Mouse (Mus musculus) stomach, postnatal 0 days (tissue): Measurements from ENCODE around the gene Duoxa1. TPM values are rescaled to one million over a fixed set of nuclear protein-coding genes. Genes with fewer than 3 reads are reported as not detected.
"Not testable (repeated sequence)": the region's sequence is repeated elsewhere in the genome, so short reads cannot be mapped to it uniquely, and the experiment has no call there.

Experiments used
- ATAC-seq: fragments of 200-750 bp; cut with Nextera tagmentation; 2 replicates; pipeline ENCODE4 v1.8.0; 2017; ENCODE audit not compliant: low FRiP score, low TSS enrichment
- DNase-seq: peaks from one replicate; pipeline ENCODE4 v3.0.0-alpha.2; 2016; ENCODE audit warnings: low spot score
- H3K27ac ChIP-seq: fragments of 300-500 bp; sonication (generic); replicated peaks from 2 replicates; pipeline ENCODE4 v1.5.1; 2014; ENCODE audit warnings: mild to moderate bottlenecking, control low read depth
- H3K27me3 ChIP-seq: fragments of 300-500 bp; sonication (generic); 2 replicates; pipeline ENCODE4 v1.6.1; 2014; ENCODE audit warnings: low read length; ENCODE audit not compliant: control insufficient read depth, insufficient read depth
- H3K36me3 ChIP-seq: fragments of 300-500 bp; sonication (generic); 2 replicates; pipeline ENCODE4 v1.6.1; 2014; ENCODE audit warnings: low read length, mixed read lengths; ENCODE audit not compliant: control insufficient read depth, insufficient read depth
- H3K4me1 ChIP-seq: fragments of 300-500 bp; sonication (generic); replicated peaks from 2 replicates; pipeline ENCODE4 v1.6.1; 2014; ENCODE audit warnings: antibody characterized with exemption; ENCODE audit not compliant: control insufficient read depth, insufficient read depth
- H3K4me2 ChIP-seq: fragments of 300-500 bp; sonication (generic); replicated peaks from 2 replicates; pipeline ENCODE4 v1.6.1; 2014; ENCODE audit warnings: low read depth, mild to moderate bottlenecking, control low read depth, moderate library complexity
- H3K4me3 ChIP-seq: fragments of 300-500 bp; sonication (generic); 2 replicates; pipeline ENCODE4 v1.5.1; 2014; ENCODE audit warnings: low read depth, low read length, control low read depth
- H3K9ac ChIP-seq: fragments of 300-500 bp; sonication (generic); 2 replicates; pipeline ENCODE4 v1.6.1; 2014; ENCODE audit warnings: mild to moderate bottlenecking, low read length, control low read depth, mixed read lengths
- H3K9me3 ChIP-seq: fragments of 300-500 bp; sonication (generic); 2 replicates; pipeline ENCODE4 v1.6.1; 2016; ENCODE audit warnings: low read length; ENCODE audit not compliant: control insufficient read depth
- CTCF ChIP-seq: IDR thresholded peaks from 2 replicates; pipeline ENCODE4 v1.5.1; 2016; ENCODE audit warnings: antibody characterized with exemption, low read depth, mild to moderate bottlenecking, moderate library complexity
- EP300 ChIP-seq: optimal IDR thresholded peaks from 2 replicates; pipeline ENCODE3; 2016; ENCODE audit warnings: antibody characterized with exemption
- WGBS: fragments of 180-500 bp; shearing (Covaris S2); extraction: QIAGEN DNeasy Blood & Tissue Kit; methylation state at CpG from one replicate; pipeline ENCODE4 v1.1.7; 2014; 5-methylcytosine and 5-hydroxymethylcytosine counted together
- polyA plus RNA-seq: library from polyadenylated mRNA; unstranded; fragments of >200 nt; fragmentation: Nextera tagmentation; extraction: Ambion mirVana; gene quantifications from 2 replicates; pipeline ENCODE4 v1.2.1, GENCODE M21; 2015

Gene Duoxa1
- polyA plus RNA-seq, 1 experiment from 2014 or later: 17.3 TPM

DNA sequence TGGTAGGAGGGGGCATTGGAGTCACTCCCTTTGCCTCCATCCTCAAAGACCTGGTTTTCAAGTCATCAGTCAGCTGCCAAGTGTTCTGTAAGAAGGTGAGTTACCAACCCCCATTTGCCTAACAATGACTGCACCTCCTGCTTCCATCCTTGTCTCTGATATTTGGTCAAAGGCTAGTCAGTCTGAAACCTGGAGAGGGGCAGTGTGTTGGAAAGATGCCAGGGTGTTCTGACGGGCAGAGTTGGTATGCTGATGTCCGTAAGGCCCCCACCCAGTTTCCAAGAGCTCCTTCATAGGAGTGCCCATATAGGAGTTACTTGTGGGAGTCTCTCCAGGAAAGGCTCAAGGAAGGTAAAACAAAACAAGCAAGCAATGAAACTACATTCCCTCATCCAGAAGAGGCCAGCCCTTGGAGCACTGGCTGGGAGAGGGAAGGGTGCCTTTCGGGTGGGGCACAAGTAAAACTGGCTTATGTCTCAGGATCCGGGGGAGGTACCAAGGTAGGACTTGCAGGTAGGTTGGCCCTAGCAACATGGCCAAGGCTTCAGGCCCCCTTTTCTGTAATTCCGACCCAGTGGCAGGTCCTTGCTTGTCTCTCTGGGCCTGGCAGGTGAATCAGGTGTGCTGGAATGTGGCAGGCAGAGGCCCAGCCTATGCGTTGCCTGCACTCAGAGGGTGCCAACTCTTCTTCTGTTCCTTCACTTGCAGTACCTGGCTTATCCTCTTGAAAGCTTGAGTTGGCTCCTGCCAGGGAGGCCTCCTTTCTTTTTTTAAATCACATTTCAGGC lies 31.8 kb upstream of the Duoxa1 start:
- TF ChIP-seq CTCF: peak; percentile 48
- TF ChIP-seq EP300: peak; percentile 73
- peak overlapping the region; percentile 75 for H3K27ac ChIP-seq
- 0 out of 2 replicates have a peak, but pooled peaks cover 2% of the 10 kb centered on the region for H3K4me1 ChIP-seq
- no peak overlapping the region for H3K4me3 ChIP-seq
- peak; percentile 55 for ATAC-seq
- no peaks in the 10 kb centered on the region for H3K9me3 ChIP-seq
- H3K4me2 ChIP-seq: no peak overlapping the region
- no peaks in the 10 kb centered on the region for H3K36me3 ChIP-seq
- H3K27me3 ChIP-seq: no peaks in the 10 kb centered on the region
- no peak overlapping the region for H3K9ac ChIP-seq
- 70% methylated on average over 6 of the region's 6 CpGs for WGBS
- DNase-seq: peak; percentile 29

DNA sequence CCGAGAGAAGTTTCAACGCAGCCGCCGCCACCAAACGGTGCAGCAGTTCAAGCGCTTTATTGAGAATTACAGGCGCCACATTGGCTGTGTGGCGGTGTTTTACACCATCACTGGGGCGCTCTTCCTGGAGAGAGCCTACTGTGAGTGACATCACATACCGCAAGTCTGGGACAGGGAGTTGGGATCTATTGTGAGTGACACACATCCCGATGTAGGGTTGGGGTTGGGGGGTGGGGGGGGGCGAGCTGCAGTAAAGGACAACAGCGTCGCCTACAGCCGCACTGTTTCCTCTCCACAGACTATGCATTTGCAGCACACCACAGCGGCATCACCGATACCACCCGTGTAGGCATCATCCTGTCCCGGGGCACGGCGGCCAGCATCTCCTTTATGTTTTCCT lies 23.8 kb upstream of the Duoxa1 start:
- ATAC-seq (no peak), DNase-seq (no peak)
- no peaks in the 10 kb centered on the region for H3K36me3 ChIP-seq
- H3K27ac ChIP-seq: no peak overlapping the region
- 60% methylated on average over 21 of the region's 21 CpGs for WGBS
- TF ChIP-seq EP300: no peak
- TF ChIP-seq CTCF: no peak
- no peaks in the 10 kb centered on the region for H3K9me3 ChIP-seq
- H3K9ac ChIP-seq: no peak overlapping the region
- H3K4me3 ChIP-seq: no peak overlapping the region
- H3K4me2 ChIP-seq: no peak overlapping the region
- H3K4me1 ChIP-seq: no peaks in the 10 kb centered on the region
- no peaks in the 10 kb centered on the region; the same call in 1 of the 2 replicates for H3K27me3 ChIP-seq

DNA sequence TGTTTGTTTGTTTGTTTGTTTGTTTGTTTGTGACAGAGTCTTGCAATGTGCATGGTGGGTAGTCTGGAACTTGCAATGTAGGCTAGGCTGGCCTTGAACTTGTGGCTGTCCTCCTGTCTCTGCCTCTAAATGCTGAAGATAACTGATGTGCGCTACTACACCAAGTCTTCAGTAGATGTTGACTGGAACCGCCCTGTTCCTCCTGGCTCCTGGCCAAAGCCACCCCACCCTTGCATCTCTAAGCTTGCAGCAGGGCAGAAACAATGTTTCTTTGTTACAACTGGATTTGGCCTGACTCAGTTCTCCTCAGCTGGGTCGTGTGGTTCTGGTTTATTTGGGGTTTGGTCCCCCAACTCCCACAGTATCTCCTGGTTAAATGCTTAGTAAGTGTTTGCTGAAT lies 20.6 kb upstream of the Duoxa1 start:
- Histone ChIP-seq H3K4me2 (no peak overlapping the region), H3K4me3 (no peak overlapping the region), H3K36me3 (no peaks in the 10 kb centered on the region), H3K27me3 (no peaks in the 10 kb centered on the region; the same call in 1 of the 2 replicates), H3K27ac (no peak overlapping the region), H3K4me1 (no peaks in the 10 kb centered on the region), H3K9ac (no peak overlapping the region), H3K9me3 (no peaks in the 10 kb centered on the region)
- ATAC-seq (peak; percentile 34), DNase-seq (peak; percentile 65)
- TF ChIP-seq EP300: no peak
- no peak for TF ChIP-seq CTCF
- WGBS: 36% methylated on average over 3 of the region's 3 CpGs

GRCm38 (mm10) chr2:122332222-122332621 lies 18.7 kb upstream of the Duoxa1 start:
- ATAC-seq (no peak), DNase-seq (no peak)
- Histone ChIP-seq H3K27me3 (no peaks in the 10 kb centered on the region; the same call in 1 of the 2 replicates), H3K27ac (no peak overlapping the region), H3K4me3 (no peak overlapping the region), H3K4me1 (no peaks in the 10 kb centered on the region), H3K9me3 (no peaks in the 10 kb centered on the region), H3K36me3 (no peaks in the 10 kb centered on the region), H3K4me2 (no peak overlapping the region), H3K9ac (no peak overlapping the region)
- 61% methylated on average over 3 of the region's 3 CpGs for WGBS
- TF ChIP-seq CTCF: no peak
- no peak for TF ChIP-seq EP300

GRCm38 (mm10) chr2:122330317-122330716 lies 16.8 kb upstream of the Duoxa1 start:
- H3K4me1 ChIP-seq, ATAC-seq, DNase-seq, H3K36me3 ChIP-seq, H3K9ac ChIP-seq, H3K4me2 ChIP-seq, H3K4me3 ChIP-seq, H3K9me3 ChIP-seq, H3K27me3 ChIP-seq, H3K27ac ChIP-seq: not testable (repeated sequence)
- 75% methylated on average over 5 of the region's 6 CpGs for WGBS

GRCm38 (mm10) chr2:122327986-122328385 lies 14.5 kb upstream of the Duoxa1 start:
- WGBS: 54% methylated on average over 3 of the region's 3 CpGs
- no peak for DNase-seq

More at GRCm38 (mm10) chr2:122327986-122328385, 14.5 kb upstream of the Duoxa1 start:
- TF ChIP-seq EP300 (no peak), CTCF (no peak)
- H3K27me3 ChIP-seq: no peaks in the 10 kb centered on the region
- H3K27ac ChIP-seq: no peak overlapping the region
- H3K9me3 ChIP-seq: no peaks in the 10 kb centered on the region
- no peak overlapping the region for H3K4me3 ChIP-seq
- no peaks in the 10 kb centered on the region for H3K4me1 ChIP-seq
- no peak overlapping the region for H3K9ac ChIP-seq
- H3K36me3 ChIP-seq: no peaks in the 10 kb centered on the region
- H3K4me2 ChIP-seq: no peak overlapping the region
- ATAC-seq: no peak
